Mouse (Mus musculus): Measurements from ENCODE around the gene Prex1.

DNA sequence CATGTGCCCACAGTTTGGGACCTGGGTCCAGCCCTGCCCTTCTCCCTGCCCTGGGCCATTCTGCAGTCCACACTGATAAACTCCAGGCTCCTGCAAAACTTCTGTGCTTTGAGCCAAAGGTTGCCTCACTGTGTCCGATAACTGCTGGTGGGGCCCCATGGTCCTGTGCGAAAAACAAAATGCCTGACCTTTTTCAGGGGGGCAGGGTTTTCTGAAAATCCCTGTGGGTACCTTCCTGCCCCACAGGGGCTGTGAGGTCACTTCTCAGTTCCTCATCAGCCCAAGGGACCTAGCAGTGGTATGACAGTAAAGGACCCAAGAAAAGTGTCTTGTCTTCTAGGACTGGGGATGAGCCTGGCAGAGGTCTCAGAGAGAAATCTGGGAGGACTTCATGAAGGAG is 19.2 kb upstream of the Prex1 start:
- TF ChIP-seq GATA1 (IDR thresholded peaks at IDR 0.05; ENCODE audit: low read length) = no peak
- TF ChIP-seq TAL1 (IDR thresholded peaks at IDR 0.05; ENCODE audit: low read length) = no peak

All from erythroblast, embryonic 14.5 days (primary cell).